Mouse (Mus musculus) hindlimb bud, embryonic 11.5 days (tissue): ENCODE measurements around the gene Atp8a2.
"Not testable (repeated sequence)": the region's sequence is repeated elsewhere in the genome, so short reads cannot be mapped to it uniquely, and the experiment has no call there.

Experiments
- DNase-seq: peaks from one replicate; pipeline ENCODE4 v3.0.0-alpha.2; 2012; ENCODE audit warnings: low read depth, low spot score; ENCODE audit errors: extremely low spot score

Atp8a2 gene

DNA sequence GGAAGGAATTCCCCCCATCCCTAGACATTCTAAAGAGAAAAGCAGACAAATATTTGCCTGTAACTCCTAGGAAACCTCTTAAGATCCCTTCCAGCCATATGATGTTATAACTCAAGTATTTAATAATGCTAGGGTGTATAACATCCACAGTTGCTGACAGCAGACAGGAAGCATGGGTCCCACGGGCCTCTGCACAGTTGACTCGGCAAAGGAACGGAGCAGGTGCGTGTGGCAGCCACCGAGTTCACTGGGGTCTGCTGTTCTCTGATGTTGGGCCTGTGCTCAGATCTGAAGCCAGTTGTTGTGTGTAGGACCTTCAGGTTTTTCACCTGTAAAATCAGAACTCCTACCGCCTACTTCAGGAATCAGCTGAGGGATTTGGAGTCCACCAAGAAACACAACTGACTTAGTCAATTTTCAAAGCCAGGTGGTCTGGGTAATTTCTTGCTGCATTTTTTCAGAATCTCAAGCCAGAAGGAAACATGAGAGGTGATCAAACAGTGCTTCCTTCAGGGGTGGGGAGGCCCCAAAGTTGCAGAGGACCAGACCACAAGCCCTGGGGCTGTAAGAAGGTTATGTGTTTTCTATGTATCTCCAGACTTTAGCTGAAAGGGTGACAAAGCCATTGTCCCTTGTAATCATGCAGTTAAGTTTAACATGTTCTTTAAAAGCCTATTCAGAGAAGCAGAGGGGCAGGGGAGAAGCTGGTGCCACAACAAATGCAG, 338.3 kb downstream of the Atp8a2 start:
- DNase-seq, result no peak

DNA sequence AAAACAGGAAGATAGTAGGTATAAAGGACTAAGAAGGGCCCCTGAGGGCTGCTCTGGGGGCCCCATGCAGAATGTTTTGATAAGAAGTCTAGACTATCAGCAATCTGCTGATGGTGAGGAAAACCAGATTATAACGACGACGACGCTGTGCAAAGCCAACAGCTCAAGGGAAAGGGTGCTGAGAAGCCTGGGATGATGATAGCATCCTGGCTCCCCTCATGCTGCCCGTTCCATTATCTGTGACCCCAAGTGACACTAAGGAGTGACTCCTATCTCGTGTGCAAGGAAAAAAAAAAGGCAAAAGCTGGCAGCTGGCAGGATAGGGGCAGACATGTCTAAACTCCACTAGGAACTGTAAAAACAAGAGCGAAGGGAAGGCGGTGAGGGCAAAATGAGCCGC, 343.8 kb downstream of the Atp8a2 start:
- no peak for DNase-seq

DNA sequence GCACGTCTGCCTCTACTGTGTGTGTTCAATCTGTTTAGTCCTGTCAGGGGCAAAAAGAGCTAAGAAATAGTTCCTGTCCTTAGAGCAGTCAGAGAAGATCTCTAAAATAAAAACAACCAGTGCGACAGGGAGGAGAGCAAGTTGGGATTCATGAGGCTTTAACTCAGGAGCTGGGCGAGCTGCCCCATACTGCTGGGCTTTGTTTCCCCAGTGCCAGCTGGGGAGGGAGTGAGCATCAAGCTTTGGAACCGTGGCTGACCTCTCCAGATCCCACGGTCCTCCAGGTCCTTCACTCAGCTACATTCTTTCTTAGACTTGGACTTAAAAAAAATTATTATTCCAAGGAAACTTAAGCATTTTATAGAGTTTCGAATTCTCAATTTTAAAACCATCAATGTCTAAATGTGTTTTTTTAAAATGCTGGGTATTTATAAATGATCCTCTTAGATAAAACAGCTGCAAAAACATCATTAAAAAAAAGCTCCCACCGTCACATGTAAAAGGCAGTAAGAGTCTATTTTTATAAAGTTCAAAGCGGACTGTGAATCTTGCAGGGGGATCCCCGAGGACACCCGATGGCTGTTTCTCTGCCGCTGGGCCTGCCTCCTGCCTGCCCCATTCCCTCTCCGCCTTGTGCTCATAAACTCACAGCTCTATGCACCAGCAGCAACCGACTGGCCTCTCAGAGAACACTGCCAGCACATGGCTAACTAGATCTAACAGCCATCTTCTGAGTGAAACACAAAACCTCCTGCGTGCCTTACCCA, 350.2 kb downstream of the Atp8a2 start:
- no peak for DNase-seq

DNA sequence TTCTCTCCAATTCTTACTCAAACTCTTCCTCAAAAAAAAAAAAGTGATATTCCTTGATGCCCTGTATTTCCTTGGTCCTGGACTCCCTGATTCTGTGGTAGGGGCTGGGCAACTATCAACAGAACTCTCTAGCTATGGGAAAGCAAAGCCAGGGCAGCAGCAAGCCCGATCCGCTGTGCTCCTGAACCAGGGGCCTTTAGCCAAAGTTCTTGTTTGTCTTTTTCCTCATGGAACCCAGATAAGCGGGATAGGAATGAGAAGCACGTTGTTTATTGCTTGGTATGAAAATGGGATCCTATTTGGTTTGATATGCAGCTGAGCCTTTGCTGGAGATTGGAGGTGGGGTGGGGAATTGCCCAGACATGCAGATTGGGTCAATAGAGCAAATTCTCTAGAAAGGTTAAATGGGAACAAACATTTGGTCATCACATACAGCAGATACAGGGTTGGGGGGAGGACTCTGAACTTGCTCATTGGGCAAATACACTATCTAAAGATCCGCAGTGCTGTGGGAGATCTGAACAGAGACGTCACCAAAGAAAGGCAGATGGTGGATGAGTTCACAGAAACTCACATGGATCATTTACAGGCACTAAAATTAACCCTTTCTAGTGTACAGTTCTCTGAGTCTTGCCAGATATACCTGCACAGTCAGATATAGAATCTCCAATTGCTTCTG, 353.6 kb downstream of the Atp8a2 start:
- no peak for DNase-seq

DNA sequence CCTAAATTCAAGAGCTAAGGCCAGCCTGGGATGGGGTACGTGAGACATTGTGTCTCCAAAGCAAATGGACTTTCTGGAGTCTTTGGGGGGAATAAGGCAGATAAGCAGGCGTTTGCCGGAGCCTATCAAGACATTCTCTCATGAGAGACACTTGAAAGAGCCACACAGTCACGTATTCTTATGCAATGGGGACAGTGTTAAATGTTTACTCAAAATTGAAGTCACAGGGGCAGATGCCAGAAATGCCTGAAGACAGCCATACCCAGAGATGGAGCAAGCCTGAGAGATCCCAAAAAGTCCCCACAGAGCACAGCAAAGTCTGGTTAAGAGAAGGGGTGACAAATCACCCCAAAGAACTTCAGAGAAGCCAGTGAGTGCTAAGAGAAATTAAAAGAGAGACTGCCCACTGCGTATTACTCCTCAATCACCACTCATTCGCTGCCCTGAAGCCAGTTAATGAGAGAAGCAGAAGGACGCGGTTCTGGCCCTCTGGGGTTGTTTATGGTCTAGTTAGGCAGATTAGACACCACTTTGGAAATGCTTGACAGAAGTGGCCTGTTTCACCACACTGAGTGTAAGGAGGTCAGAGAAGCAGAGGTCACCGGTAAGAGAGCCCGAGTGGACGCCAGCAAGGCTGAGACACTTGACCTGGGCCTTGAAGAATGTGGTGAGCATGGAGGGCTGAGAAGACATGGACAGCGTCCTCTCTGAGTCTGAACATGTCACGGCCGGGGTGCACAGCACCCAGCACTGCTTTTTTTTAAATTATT, 356.8 kb downstream of the Atp8a2 start:
- DNase-seq, result peak; percentile 37

DNA sequence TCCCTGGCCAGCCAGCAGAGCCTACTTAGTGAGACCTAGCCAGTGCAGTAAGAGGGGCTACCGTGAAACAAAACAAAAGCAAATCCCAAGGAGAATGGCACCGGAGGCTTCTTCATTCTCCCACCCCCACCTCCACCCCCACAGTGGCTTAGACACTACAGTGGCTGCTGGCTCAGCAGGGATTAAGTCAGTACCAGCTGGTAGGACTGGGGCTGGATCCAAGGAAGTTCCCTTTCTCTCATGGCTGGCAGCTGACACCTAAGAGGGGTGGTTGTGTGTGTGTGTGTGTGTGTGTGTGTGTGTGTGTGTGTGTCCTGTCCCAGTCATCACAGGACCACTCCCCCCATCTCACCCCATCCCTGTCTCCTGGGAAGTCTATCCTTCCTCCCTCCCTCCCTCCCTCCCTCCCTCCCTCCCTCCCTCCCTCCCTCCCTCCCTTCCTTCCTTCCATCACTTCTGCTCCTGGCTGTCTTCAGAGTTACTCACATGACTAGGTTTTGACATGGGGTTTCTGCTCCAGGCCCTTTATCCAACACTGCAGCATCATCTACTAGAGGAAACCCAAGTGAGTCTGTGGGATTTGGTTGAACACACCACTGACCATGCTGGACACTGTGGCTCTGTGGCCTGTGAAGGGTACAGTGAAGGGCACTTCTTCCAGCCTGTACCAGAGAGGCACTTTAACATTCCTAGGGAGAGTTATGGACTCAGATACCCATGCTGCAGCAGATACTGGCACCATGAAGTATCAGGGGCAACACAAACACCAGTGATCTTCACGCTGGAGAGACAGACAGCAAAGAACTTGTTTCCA, 358.3 kb downstream of the Atp8a2 start:
- not testable (repeated sequence) for DNase-seq

DNA sequence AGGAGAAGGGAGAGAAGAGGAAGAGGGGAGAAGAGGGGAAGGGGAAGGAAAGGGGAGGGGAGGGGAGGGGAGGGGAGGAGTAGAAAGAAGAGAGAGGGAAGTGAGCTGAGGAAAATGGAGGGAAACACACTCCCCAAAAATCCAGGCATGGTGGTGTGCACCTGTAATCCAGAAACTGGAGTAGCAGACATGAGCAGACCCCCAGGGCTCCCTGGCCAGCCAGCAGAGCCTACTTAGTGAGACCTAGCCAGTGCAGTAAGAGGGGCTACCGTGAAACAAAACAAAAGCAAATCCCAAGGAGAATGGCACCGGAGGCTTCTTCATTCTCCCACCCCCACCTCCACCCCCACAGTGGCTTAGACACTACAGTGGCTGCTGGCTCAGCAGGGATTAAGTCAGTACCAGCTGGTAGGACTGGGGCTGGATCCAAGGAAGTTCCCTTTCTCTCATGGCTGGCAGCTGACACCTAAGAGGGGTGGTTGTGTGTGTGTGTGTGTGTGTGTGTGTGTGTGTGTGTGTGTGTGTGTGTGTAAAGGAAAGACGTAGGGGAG, 359.2 kb downstream of the Atp8a2 start:
- not testable (repeated sequence) for DNase-seq

DNA sequence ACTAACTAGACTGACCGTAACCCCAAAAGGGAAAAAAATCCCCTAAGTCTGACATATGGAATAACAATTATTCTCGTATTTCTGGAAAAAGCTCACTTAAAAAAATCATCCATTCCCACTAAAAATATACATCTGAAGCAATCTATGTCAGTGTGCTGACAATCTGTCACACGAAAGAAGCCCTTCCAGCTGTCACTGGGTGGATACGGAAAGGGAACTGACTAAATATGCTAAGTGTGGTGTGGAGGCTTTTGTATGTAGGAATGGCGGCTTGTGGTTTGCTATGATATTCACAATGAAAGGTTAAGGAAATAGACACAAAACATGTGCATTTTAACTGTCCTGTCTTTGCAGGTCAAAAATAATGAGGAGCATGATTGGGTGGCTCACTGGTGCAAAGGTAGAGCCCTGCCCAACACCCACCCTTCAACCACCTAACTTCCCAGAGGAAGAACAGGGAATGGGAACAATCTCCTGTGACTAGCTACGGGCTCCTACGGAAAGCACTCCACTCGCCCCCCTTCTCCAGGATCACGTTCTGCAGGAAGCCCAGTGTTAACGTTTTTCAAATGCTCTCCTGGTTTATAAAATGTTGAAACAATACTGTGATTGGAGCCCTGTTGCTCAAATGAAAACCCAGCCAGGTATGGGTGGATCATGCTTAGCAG, 360.0 kb downstream of the Atp8a2 start:
- DNase-seq, result no peak

DNA sequence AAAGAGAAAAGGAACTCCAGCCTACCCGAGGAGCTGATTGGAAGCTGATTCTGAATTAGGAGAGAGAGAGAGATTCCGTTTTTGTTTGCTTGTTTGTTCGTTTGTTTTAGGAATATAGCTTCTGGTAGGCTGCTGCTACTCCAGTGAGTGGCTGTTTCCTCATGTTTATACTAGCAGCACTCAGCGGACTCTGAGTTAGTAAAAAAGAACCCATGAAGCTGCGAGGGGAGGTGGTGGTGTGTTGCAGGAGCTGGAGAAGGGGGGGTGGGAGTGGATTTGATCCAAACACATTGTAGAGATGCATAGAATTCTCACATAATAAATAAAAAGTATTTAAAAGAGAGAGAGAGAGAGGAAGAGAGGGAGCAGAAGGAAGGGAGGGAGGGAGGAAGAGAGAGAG, 367.4 kb downstream of the Atp8a2 start:
- DNase-seq, result no peak

DNA sequence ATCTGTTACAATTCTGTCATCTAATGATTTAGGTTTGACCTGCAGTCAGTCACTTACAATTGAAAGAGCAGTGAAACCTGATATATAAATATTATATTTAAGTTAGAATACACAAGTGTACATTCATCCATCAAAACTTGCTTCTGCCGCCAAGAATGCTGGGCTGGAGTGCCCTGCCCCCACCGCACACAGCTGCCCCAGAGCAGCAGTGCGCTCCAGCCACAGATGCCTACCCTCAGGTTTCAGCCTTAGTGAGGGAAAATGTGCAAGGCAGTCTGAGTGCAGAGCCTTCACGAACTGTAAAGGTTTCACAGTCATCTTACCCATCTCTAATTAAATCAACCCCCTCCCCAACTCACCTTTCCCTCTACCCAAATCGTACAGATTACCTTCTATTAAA, 369.6 kb downstream of the Atp8a2 start:
- no peak for DNase-seq

DNA sequence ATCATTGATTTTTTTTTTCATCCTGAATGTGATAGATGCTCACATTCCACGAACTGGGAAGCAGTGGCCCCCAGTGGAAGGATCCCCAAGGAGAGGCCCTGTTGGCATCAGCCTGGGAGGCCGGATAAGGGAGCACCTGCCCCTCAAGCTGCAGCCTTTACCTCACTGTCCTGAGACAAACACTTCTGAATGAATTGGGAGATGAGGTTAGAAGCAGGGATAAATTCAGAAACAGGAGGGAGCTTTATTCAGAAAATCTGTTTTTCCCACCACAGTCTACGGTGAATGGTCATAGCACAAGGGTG, 376.9 kb downstream of the Atp8a2 start:
- no peak for DNase-seq

DNA sequence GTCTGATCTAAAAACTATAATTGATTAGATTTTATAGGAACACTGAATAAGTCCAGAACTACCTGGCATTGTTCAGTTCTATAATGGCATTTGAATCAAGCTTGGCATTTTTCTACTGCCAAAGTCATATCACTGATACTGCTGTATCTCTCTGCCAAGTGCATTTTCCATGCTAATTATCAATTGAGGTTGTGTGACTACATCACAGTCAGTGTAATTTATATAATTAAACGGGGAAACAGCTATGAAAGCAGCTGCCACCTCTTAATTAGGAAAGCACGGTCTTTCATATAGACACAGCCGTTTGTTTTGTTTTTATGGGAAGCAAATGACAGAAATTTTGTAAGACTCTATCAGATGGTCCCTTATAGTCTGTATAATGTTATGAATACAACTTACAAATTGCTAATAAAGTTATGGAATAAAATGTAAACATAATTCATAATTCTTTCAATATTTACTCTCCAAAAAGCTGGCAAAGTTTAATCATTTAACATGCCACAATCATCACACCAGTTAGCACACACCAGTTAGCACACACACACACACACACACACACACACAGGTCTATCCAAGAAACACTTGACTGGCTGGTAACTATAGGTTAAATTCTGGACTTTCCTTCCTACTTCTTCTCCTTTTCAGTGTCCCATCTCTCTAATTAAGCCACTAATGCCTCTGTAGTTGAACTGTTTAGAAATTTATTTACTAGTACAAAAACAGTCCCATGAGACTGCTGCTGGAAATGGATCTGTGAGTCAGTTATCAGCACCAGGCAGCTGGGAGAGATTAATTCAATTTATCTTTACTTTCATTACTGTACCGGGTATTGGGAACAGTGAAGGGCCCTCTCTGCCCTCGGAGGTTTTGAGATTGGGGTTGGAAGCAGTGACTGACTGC, 377.5 kb downstream of the Atp8a2 start:
- DNase-seq, result no peak

DNA sequence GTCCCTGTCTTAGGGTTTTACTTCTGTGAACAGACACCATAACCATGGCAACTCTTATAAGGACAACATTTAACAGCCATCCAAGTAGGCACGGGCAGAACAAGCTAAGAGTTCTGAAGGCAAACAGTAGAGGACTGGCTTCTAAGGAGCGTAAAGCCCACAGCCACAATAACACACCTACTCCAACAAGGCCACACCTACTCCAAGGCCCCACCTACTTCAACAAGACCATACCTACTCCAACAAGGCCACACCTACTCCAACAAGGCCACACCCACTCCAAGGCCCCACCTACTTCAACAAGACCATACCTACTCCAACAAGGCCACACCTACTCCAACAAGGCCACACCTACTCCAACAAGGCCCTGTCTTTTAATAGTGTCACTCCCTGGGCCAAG, 386.7 kb downstream of the Atp8a2 start:
- not testable (repeated sequence) for DNase-seq

DNA sequence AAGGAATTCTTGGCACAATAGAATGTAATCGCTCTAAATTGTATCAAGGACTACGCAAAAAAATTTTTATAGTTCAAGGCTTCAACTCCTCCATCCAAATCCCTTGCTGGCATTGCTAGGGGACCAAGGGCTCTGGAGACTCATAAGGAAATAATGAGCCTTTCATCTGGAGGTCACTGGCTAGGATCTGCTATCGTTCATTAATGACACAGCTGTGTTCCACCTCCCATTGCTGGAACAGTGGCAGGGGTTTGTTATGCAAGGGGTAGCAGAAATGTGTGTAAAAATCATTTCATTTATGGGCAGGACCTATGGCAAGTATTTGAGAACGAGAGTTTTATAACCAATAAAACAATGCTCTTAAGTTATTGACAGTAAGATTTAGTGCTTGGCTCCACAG, 387.2 kb downstream of the Atp8a2 start:
- DNase-seq, result no peak

DNA sequence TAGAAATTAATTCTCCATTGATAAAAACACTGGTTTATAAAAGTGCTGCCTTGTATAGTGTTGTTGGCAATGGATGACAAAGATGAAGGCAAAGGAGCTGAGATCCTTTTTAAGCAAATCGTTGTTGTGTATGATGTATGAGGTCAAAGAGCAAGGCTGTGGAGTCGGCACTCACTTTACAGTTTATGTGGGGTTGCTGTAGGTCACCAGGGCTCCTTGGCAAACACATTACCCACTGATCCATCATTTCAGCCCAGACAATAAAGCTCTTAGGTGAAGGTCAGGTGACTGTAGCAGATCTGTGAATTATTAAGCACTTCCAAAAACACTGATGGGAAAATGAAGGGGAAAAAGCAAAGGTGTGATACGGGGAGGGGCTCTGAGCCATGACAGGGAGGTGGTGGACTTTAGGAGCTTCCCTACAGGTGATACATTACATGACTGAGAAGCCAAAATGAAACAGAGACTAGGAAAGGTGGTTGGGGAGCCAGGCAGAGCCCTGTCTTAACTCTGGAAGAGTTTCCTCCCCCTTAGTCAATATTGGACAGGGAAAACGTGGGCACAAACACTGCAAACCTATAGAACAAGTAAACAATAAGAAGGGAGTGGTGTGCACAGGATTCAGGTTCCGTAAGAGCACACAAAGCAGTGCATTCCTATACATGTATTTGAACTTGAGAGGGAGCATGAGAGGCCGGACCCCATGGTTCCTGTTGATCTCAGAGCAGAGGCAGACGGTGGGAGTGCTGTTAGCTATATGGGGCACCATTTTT, 389.3 kb downstream of the Atp8a2 start:
- no peak for DNase-seq

DNA sequence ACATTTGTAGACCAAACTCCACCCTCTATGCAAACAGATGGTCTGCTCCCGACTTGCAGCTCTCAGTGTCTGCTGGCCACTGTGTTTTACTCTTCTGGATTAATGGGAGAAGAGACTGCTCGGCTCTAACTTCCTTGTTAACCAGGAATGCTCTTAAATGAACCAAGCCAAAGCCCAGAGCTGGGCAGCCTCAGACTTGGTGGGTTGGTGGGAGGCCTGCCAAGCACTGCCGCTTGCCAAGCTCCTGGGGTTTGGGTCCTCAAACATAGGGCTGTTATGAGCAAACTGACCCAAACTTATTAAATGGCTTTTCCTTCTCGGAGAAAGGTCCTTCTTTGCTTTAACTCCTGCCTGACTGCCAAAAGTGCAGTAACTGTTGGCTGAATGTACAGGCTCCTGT, 390.1 kb downstream of the Atp8a2 start:
- no peak for DNase-seq

DNA sequence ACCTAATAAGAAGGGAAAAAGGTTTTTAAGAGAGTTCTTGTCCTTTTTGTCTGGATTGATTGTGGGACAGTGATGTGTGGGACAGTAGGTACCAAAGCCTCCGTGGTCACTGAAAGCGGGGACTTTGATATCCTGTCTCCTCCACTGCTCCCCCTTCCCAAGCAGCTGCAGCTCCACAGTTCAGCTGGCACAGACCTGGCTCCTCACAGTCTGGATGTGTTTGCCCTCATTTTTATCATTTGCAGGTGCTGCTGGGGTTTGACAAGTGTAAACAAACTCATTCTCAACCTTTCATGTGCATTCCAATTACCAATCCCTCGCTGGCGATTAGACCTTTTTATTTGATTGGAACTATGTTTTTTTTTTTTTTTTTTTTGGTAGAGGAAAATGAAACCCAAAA, 390.8 kb downstream of the Atp8a2 start:
- DNase-seq, result no peak

DNA sequence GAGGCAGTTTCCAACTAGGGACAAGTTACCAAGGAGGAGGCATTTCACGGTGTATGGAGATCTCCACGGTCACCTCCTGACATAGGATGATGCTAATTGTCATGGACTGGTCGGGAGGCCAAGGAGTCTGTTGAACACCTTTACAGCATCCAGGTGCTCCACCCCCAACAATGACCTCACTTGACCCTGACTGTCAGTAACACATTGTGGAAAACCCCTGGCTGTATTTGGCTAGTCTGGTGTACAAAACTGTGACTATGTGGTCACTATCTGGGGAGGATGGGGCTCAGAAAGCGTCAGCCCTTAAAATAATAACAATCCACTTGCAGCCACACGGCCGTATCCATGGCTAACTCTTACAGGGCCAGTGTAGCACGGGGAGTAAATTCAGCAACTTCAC, 391.3 kb downstream of the Atp8a2 start:
- no peak for DNase-seq
